Mouse (Mus musculus) stomach, postnatal 0 days (tissue): ENCODE results near the gene Ptcd3.

Experiments
- CTCF ChIP-seq: IDR thresholded peaks from 2 replicates; pipeline ENCODE4 v1.5.1; 2016; ENCODE audit warnings: antibody characterized with exemption, low read depth, mild to moderate bottlenecking, moderate library complexity
- EP300 ChIP-seq: optimal IDR thresholded peaks from 2 replicates; pipeline ENCODE3; 2016; ENCODE audit warnings: antibody characterized with exemption

- TF ChIP-seq CTCF, result no peak
- TF ChIP-seq EP300, result no peak
Measured at GRCm38 (mm10) chr6:71951192-71951591, 42.6 kb upstream of the Ptcd3 start.
